Mouse (Mus musculus) hindbrain, embryonic 13.5 days (tissue): ENCODE measurements around the gene Dnah8. TPM values are rescaled to one million over a fixed set of nuclear protein-coding genes. Genes with fewer than 3 reads are reported as not detected.
A peak's percentile ranks its signal among the peaks of the same experiment; 100 is the strongest.

Experiments
- ATAC-seq: fragments of 200-750 bp; cut with Nextera tagmentation; 2 replicates; pipeline ENCODE4 v1.8.0; 2017; ENCODE audit warnings: moderate TSS enrichment; ENCODE audit not compliant: low FRiP score
- H3K27ac ChIP-seq: fragments of 300-500 bp; sonication (generic); 2 replicates; pipeline ENCODE4 v1.5.1; 2015; ENCODE audit warnings: inconsistent platforms, mild to moderate bottlenecking, moderate library complexity
- H3K27me3 ChIP-seq: fragments of 300-500 bp; sonication (generic); 2 replicates; pipeline ENCODE4 v1.6.1; 2015; ENCODE audit warnings: mild to moderate bottlenecking, inconsistent platforms
- H3K36me3 ChIP-seq: fragments of 300-500 bp; sonication (generic); 2 replicates; pipeline ENCODE4 v1.6.1; 2015; ENCODE audit warnings: mild to moderate bottlenecking, inconsistent platforms
- H3K4me1 ChIP-seq: fragments of 300-500 bp; sonication (generic); replicated peaks from 2 replicates; pipeline ENCODE4 v1.6.1; 2015; ENCODE audit warnings: inconsistent platforms
- H3K4me2 ChIP-seq: fragments of 300-500 bp; sonication (generic); 2 replicates; pipeline ENCODE4 v1.6.1; 2015; ENCODE audit warnings: inconsistent platforms, mild to moderate bottlenecking, moderate library complexity
- H3K4me3 ChIP-seq: fragments of 300-500 bp; sonication (generic); 2 replicates; pipeline ENCODE4 v1.5.1; 2015; ENCODE audit warnings: mild to moderate bottlenecking, inconsistent platforms
- H3K9ac ChIP-seq: fragments of 300-500 bp; sonication (generic); 2 replicates; pipeline ENCODE4 v1.6.1; 2015; ENCODE audit warnings: mild to moderate bottlenecking, inconsistent platforms
- H3K9me3 ChIP-seq: fragments of 300-500 bp; sonication (generic); 2 replicates; pipeline ENCODE4 v1.6.1; 2016; ENCODE audit warnings: inconsistent platforms
- WGBS: fragments of 180-500 bp; shearing (Covaris S2); methylation state at CpG from one replicate; pipeline ENCODE4 v1.1.7; 2015; 5-methylcytosine and 5-hydroxymethylcytosine counted together
- polyA plus RNA-seq: library from polyadenylated mRNA; unstranded; fragments of >200 nt; fragmentation: Nextera tagmentation; extraction: Ambion mirVana; gene quantifications from 2 replicates; pipeline ENCODE4 v1.2.1, GENCODE M21; 2015

The Dnah8 gene
- polyA plus RNA-seq, 1 experiment from 2014 or later: 1.3 TPM

DNA sequence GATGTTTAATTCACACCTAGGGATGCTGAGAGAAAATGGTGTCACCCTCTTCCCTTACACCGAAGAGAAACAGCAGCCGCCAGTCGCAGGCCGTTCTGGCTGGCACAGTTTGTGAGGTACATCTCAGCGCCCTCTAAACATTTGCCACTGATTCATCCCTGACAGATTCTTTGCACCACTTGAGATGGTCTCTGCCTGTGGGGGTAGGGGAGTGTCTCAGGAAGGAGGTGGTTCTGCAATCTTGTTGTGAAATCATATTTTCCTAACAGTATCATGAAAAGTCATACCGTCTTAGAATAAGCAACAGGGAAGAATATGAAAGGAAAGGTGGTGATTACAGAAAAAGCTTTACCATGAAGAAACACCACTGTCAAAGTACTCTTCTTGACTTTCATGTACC lies 224.7 kb downstream of the Dnah8 start:
- no peak for ATAC-seq
- no peaks in the 10 kb centered on the region; the same call in 1 of the 2 replicates for H3K9me3 ChIP-seq

DNA sequence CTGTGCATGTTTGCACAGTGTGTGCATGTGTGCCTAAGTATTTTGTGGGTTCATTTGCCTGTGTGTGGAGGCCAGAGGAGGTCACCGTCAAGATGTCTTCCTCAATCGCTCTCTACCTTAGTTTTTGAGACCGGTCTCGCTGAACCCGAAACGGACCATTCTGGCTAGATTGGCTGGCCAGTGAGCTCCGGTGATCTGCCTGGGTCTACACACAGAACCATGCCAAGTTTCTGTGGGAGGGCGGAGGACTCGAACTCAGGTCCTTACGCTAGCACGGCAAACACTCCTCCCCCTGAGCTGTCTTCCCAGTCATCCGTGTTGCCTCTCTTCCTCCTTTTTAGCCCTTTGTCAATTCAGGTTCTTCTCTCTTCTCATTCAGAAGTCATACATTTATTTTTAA lies 225.7 kb downstream of the Dnah8 start:
- no peaks in the 10 kb centered on the region; the same call in 1 of the 2 replicates for H3K9me3 ChIP-seq
- WGBS: 97% methylated on average over 12 of the region's 12 CpGs
- H3K36me3 ChIP-seq: no peaks in the 10 kb centered on the region
- no peak overlapping the region for H3K27ac ChIP-seq
- H3K4me1 ChIP-seq: no peaks in the 10 kb centered on the region
- H3K4me2 ChIP-seq: no peak overlapping the region
- ATAC-seq: no peak
- no peaks in the 10 kb centered on the region for H3K27me3 ChIP-seq
- H3K9ac ChIP-seq: no peak overlapping the region
- H3K4me3 ChIP-seq: no peak overlapping the region

More for the DNA sequence above, 224.7 kb downstream of the Dnah8 start:
- no peak overlapping the region for H3K9ac ChIP-seq
- WGBS: 94% methylated on average over 6 of the region's 6 CpGs
- no peak overlapping the region for H3K4me2 ChIP-seq
- no peaks in the 10 kb centered on the region for H3K36me3 ChIP-seq
- H3K4me3 ChIP-seq: no peak overlapping the region
- H3K27me3 ChIP-seq: no peaks in the 10 kb centered on the region
- H3K4me1 ChIP-seq: no peaks in the 10 kb centered on the region
- no peak overlapping the region for H3K27ac ChIP-seq

DNA sequence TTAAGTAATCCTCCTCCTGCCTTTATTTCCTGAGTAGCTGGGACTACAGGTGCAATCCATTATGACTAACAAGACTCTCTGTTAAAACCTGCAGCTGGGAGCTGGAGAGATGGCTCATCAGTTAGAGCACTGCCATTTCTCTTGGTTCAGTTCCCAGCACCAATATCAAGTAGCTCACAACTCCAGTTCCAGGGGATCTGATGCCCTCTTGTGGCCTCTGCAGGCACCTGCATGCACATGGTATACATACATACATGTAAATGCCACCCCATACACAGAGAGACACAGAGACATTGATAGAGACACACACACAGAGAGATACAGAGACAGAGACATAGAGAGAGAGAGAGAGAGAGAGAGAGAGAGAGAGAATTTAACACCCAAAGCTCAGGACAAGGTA lies 228.2 kb downstream of the Dnah8 start:
- Histone ChIP-seq H3K27ac (no peak overlapping the region), H3K4me2 (no peak overlapping the region), H3K36me3 (no peaks in the 10 kb centered on the region), H3K4me1 (no peaks in the 10 kb centered on the region), H3K9me3 (no peaks in the 10 kb centered on the region; the same call in 1 of the 2 replicates), H3K4me3 (no peak overlapping the region), H3K27me3 (no peaks in the 10 kb centered on the region), H3K9ac (no peak overlapping the region)
- ATAC-seq: no peak

DNA sequence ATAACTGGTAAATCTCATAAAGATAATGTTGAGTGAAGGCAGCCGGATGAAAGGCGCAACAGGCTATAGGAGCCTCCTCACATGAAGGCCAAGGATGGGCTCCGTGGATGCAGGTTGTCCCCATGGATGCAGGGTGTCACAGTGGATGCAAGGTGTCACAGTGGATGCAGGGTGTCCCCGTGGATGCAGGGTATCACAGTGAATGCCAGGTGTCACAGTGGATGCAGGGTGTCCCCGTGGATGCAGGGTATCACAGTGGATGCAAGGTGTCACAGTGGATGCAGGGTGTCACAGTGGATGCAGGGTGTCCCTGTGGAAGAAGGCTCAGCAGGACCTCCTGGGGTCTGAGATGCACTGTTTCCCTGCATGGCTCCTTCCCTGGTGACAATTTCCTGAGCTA lies 233.2 kb downstream of the Dnah8 start:
- 87% methylated on average over 5 of the region's 5 CpGs for WGBS
- no peak overlapping the region for H3K27ac ChIP-seq
- no peak overlapping the region for H3K9ac ChIP-seq

DNA sequence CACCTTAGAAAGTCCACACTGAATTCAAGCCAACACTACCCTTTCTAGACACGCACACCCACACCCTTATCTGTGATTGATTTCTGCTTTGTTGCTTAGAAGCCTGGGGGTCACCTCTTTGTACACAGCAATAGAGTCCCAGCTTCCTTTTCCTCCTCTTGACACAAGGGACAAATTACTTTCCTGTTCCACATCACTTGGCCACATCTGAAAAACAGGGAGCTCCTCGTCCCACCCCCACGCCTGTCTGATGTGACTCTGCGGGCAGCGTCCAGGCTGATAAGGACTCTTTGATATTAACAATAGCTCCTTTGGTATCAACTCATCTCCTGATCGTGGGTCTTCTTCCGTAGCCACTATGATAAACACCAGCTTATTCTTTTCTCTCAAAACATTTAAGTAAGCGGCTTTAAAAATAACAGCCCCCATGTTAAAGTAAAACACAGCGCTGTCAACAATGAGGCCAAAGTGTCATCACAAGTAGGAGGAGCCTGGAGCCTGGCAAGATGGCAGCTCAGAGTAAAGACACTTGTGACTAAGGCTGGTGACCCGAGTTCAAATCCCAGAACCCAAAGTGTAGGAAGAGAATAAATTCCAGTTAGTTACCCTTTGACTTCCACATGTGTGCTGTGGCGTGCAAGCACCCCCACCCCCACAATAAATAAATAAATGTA lies 234.6 kb downstream of the Dnah8 start:
- no peak for ATAC-seq
- Histone ChIP-seq H3K36me3 (no peaks in the 10 kb centered on the region), H3K9me3 (no peaks in the 10 kb centered on the region), H3K4me3 (no peak overlapping the region), H3K27ac (no peak overlapping the region), H3K4me2 (no peak overlapping the region), H3K4me1 (peaks cover 25% of the 10 kb centered on the region), H3K9ac (no peak overlapping the region), H3K27me3 (no peaks in the 10 kb centered on the region)
- WGBS: 53% methylated on average over 11 of the region's 11 CpGs

More for the DNA sequence above, 233.2 kb downstream of the Dnah8 start:
- Histone ChIP-seq H3K4me1 (peaks cover 21% of the 10 kb centered on the region), H3K36me3 (no peaks in the 10 kb centered on the region), H3K9me3 (no peaks in the 10 kb centered on the region; the same call in 1 of the 2 replicates), H3K27me3 (no peaks in the 10 kb centered on the region), H3K4me2 (no peak overlapping the region), H3K4me3 (no peak overlapping the region)
- ATAC-seq: no peak

DNA sequence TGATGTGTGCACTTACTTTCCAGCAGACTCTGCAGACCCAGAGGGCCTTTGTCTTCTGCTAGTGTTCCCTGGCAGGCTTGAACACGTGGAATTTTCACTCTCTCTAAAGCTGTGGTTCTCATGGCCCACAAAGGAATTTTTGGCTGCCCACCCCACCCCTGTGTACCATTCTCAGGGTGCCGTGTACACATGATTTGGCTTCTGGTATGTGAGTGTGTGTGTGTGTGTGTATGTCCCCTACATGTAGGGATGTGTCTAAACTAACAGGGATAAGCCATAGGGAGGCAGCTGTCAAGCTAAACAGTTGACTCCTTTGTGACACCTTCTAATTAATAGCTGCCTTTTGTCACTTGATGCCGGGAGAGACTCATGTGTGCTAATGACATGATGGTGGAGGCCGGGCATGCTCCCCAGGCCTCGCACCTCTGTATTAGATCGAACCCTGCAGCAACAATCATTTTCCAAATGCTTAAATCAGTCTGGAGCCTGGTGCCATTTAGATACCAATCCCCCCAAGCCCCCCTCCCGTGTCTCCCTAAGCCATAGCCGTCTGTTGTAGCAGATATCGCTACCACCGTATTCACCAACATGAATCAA lies 235.9 kb downstream of the Dnah8 start:
- 22% methylated on average over 10 of the region's 10 CpGs for WGBS
- Histone ChIP-seq H3K36me3 (no peaks in the 10 kb centered on the region), H3K4me3 (no peak overlapping the region), H3K4me2 (no peak overlapping the region), H3K27me3 (no peaks in the 10 kb centered on the region), H3K9me3 (no peaks in the 10 kb centered on the region), H3K9ac (no peak overlapping the region), H3K27ac (peak overlapping the region; percentile 75), H3K4me1 (peaks cover 36% of the 10 kb centered on the region)
- peak; percentile 63; the same call in 1 of the 2 replicates for ATAC-seq

DNA sequence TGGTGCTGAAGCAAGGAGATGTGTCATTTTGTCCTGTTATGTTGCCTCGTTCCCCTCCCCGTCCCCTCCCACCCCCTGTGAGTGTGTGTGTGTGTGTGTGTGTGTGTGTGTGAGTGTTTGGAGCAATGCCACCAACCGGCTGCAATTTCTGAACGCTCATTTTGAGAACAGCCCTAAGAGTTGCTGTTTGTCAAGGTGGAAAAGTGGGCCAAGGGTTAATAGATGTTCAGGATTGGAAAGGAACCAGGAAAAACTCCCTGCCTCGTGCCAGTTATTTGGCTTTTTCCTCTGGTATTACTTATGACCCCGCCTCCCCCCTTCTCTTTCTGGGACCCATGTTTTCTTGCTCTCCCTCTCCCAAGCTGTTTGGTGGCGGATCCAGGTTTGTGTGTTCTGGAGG lies 236.5 kb downstream of the Dnah8 start:
- Histone ChIP-seq H3K27me3 (no peaks in the 10 kb centered on the region), H3K4me2 (no peak overlapping the region), H3K9ac (no peak overlapping the region), H3K27ac (0 out of 2 replicates have a peak overlapping the region, but pooled peaks have one; percentile 75), H3K4me1 (peaks cover 36% of the 10 kb centered on the region), H3K4me3 (no peak overlapping the region), H3K36me3 (no peaks in the 10 kb centered on the region), H3K9me3 (no peaks in the 10 kb centered on the region)
- WGBS: 49% methylated on average over 7 of the region's 7 CpGs
- ATAC-seq: no peak; the same call in 1 of the 2 replicates

DNA sequence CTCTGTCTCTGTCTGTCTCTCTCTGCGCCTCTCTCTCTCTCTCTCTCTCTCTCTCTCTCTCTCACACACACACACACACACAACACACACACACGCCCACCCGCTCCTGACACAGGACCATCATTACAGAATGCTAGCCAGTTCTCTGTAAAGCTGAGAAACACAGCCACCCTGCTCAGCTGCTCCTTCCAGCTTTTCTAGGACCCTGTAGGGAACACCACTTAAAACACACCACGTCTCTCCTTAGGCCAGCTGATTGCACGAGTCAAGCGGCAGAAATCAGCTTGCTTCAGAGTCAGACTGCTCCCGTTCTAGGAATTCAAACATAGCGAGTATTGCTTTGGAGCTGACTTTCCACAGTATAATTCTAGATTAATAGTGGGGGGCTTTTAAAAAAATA lies 242.1 kb downstream of the Dnah8 start:
- Histone ChIP-seq H3K9me3 (no peaks in the 10 kb centered on the region), H3K4me2 (no peak overlapping the region), H3K36me3 (no peaks in the 10 kb centered on the region), H3K9ac (no peak overlapping the region), H3K4me3 (no peak overlapping the region), H3K27me3 (no peaks in the 10 kb centered on the region), H3K4me1 (peaks cover 23% of the 10 kb centered on the region), H3K27ac (no peak overlapping the region)
- WGBS: 60% methylated on average over 8 of the region's 8 CpGs
- no peak for ATAC-seq

DNA sequence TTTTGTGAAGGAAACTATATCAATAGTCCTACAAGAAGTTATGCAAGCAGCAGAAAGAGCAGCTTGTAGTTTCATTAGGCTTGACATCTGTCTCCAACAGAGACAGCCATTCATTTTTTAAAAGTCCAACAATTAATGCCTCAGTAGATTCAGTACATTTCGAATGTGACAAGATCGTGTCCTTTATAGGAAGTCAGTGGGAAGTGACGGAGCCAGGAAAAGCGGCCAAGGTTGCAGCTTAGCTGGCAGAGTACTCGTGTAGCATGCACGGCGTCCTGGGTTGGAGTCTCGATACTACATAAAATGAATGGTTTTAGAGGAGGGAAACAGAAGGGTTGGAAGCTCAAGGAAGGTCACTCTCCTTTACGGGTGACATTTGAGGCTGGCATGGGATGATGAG lies 242.8 kb downstream of the Dnah8 start:
- WGBS: 79% methylated on average over 9 of the region's 9 CpGs
- H3K9ac ChIP-seq: no peak overlapping the region
- ATAC-seq: no peak

DNA sequence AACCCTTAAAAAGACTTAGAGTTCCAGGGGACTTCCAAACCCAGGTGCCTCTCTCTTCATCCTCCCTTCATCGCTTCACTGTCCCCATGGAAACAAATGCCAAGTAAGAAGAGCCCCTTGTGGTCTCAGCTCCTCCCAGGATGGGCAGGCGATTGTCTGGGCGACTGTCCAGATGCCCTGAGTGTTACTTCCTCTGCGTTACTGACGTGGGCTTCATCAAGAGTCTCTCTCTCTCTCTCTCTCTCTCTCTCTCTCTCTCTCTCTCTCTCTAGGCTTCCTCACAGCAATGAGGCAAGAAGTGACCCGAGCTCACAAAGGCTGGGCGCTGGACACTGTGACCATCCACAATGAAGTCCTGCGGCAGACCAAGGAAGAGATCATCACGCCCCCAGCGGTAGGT lies 246.9 kb downstream of the Dnah8 start:
- no peaks in the 10 kb centered on the region for H3K36me3 ChIP-seq
- no peaks in the 10 kb centered on the region for H3K27me3 ChIP-seq
- 38% methylated on average over 10 of the region's 10 CpGs for whole genome bisulfite sequencing
- no peak overlapping the region for H3K4me3 ChIP-seq
- H3K27ac ChIP-seq: no peak overlapping the region
- peaks cover 7% of the 10 kb centered on the region; the same call in 1 of the 2 replicates for H3K4me1 ChIP-seq
- ATAC-seq: no peak
- H3K9ac ChIP-seq: no peak overlapping the region
- no peak overlapping the region for H3K4me2 ChIP-seq
- H3K9me3 ChIP-seq: 0 out of 2 replicates have a peak, but pooled peaks cover 2% of the 10 kb centered on the region

More for the DNA sequence above, 242.8 kb downstream of the Dnah8 start:
- H3K4me1 ChIP-seq: peaks cover 23% of the 10 kb centered on the region
- no peaks in the 10 kb centered on the region for H3K27me3 ChIP-seq
- H3K4me3 ChIP-seq: no peak overlapping the region
- H3K9me3 ChIP-seq: no peaks in the 10 kb centered on the region
- no peaks in the 10 kb centered on the region for H3K36me3 ChIP-seq
- no peak overlapping the region for H3K4me2 ChIP-seq
- no peak overlapping the region for H3K27ac ChIP-seq

DNA sequence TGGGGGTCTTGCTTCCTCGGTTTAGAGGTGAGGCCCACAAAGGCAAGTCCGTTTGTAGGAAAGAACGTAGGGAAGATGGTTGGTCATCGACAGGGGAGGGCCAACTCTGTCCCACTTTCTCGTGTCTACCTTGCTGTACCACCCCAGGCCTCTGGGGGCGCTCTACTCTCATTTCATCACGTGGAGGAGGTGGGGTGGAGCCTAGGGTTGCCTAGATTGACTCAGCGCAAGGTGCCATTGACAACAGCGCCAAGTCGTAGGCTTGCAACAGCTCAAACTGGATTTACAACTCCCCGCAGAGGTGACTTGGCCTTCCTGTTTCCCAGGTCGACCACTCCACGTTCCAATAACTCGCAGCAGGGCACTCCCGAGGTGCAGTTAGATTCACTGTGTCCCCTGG lies 250.1 kb downstream of the Dnah8 start:
- Histone ChIP-seq H3K9me3 (0 out of 2 replicates have a peak, but pooled peaks cover 2% of the 10 kb centered on the region), H3K36me3 (no peaks in the 10 kb centered on the region), H3K4me2 (no peak overlapping the region), H3K27me3 (no peaks in the 10 kb centered on the region), H3K9ac (no peak overlapping the region), H3K27ac (no peak overlapping the region), H3K4me3 (no peak overlapping the region), H3K4me1 (peaks cover 7% of the 10 kb centered on the region; the same call in 1 of the 2 replicates)
- 65% methylated on average over 15 of the region's 15 CpGs for WGBS
- ATAC-seq: no peak

DNA sequence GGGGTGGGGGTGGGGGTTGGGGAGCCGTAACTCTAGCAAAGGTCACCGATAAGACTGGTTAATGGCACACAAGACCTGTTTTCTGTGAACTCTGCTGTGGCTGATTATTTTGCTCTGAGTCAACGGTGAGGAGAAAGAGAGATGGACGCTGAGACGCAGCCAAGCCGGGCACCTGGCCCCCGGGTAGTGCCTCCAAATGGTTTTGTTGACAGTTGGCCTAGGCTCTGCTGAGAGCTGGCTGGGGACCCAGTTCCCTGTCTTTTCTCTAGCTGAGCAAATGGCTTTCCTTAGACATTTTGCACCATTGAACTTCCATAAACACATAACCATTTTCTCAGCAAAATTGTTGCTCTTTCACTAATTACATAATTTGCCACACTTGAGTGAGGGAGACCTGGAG lies 253.3 kb downstream of the Dnah8 start:
- no peak overlapping the region for H3K4me3 ChIP-seq
- peaks cover 9% of the 10 kb centered on the region for H3K4me1 ChIP-seq
- no peaks in the 10 kb centered on the region for H3K27me3 ChIP-seq
- ATAC-seq: no peak
- no peak overlapping the region for H3K4me2 ChIP-seq
- 93% methylated on average over 7 of the region's 7 CpGs for WGBS
- no peaks in the 10 kb centered on the region for H3K36me3 ChIP-seq
- 0 out of 2 replicates have a peak, but pooled peaks cover 2% of the 10 kb centered on the region for H3K9me3 ChIP-seq
- no peak overlapping the region for H3K9ac ChIP-seq
- no peak overlapping the region for H3K27ac ChIP-seq

DNA sequence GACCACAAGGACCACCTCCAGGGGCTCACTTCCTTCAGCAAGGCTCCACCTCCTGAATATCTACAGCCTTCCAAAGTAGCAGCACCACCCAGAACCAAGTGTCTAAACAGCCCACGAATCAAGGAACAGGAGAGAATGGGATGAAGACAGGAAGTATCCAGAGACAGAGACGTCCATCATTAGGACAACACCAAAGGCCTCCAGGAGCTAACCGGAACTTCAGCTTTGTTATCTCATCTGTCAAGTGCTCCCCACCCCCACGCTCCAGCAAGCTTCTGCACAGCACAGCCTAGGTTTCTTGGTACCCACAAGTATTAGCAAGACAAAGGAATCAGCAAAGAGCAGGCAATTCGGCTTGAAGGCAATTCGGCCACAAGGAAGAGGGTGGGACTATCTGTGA lies 254.5 kb downstream of the Dnah8 start:
- Histone ChIP-seq H3K27ac (no peak overlapping the region), H3K27me3 (no peaks in the 10 kb centered on the region), H3K4me3 (no peak overlapping the region), H3K9ac (no peak overlapping the region), H3K4me1 (peaks cover 15% of the 10 kb centered on the region), H3K36me3 (no peaks in the 10 kb centered on the region), H3K9me3 (0 out of 2 replicates have a peak, but pooled peaks cover 2% of the 10 kb centered on the region), H3K4me2 (no peak overlapping the region)
- no peak for ATAC-seq
- WGBS: 21% methylated on average over 6 of the region's 6 CpGs
